Mouse (Mus musculus): ENCODE measurements around the gene Kri1. TPM values are rescaled to one million over a fixed set of nuclear protein-coding genes. Genes with fewer than 3 reads are reported as not detected.
"Not testable (repeated sequence)": the region's sequence is repeated elsewhere in the genome, so short reads cannot be mapped to it uniquely, and the experiment has no call there.

The Kri1 gene
- polyA plus RNA-seq, 1 experiment = 22.0 TPM

GRCm38 (mm10) chr9:21318792-21319191 is 31.0 kb upstream of the Kri1 start:
- DNase-seq (ENCODE audit: low read depth, low spot score) = no peak
- WGBS = 89% methylated on average over 6 of the region's 6 CpGs

GRCm38 (mm10) chr9:21316696-21317095 is 28.9 kb upstream of the Kri1 start:
- DNase-seq (ENCODE audit: low read depth, low spot score) = no peak
- WGBS = 63% methylated on average over 7 of the region's 7 CpGs

GRCm38 (mm10) chr9:21315421-21315820 is 27.7 kb upstream of the Kri1 start:
- no peak for DNase-seq (ENCODE audit: low read depth, low spot score)
- WGBS = 42% methylated on average over 5 of the region's 5 CpGs

GRCm38 (mm10) chr9:21314367-21315140 is 26.8 kb upstream of the Kri1 start:
- no peak for DNase-seq (ENCODE audit: low read depth, low spot score)
- 95% methylated on average over 9 of the region's 9 CpGs for WGBS

- peak; percentile 67 for DNase-seq (ENCODE audit: low read depth, low spot score)
- 8% methylated on average over 11 of the region's 11 CpGs for WGBS
Observed at GRCm38 (mm10) chr9:21313394-21313793, 25.6 kb upstream of the Kri1 start.

- no peak for DNase-seq (ENCODE audit: low read depth, low spot score)
- 12% methylated on average over 35 of the region's 35 CpGs for WGBS
Observed at GRCm38 (mm10) chr9:21312134-21312533, 24.4 kb upstream of the Kri1 start, which contains the start of gene Ap1m2. TSS of gene Ap1m2 (minus strand) at chr9:21312337.

GRCm38 (mm10) chr9:21311695-21312094 is 23.9 kb upstream of the Kri1 start:
- 13% methylated on average over 7 of the region's 7 CpGs for WGBS
- DNase-seq (ENCODE audit: low read depth, low spot score) = no peak

GRCm38 (mm10) chr9:21309150-21309741 is 21.5 kb upstream of the Kri1 start:
- 65% methylated on average over 15 of the region's 15 CpGs for WGBS
- no peak for DNase-seq (ENCODE audit: low read depth, low spot score)

- DNase-seq (ENCODE audit: low read depth, low spot score) = no peak
- 78% methylated on average over 7 of the region's 7 CpGs for WGBS
Observed at GRCm38 (mm10) chr9:21305065-21305464, 17.3 kb upstream of the Kri1 start.

GRCm38 (mm10) chr9:21299014-21299413 is 11.2 kb upstream of the Kri1 start:
- DNase-seq (ENCODE audit: low read depth, low spot score) = no peak
- 82% methylated on average over 10 of the region's 10 CpGs for WGBS

GRCm38 (mm10) chr9:21292271-21292670 is 4.5 kb upstream of the Kri1 start:
- DNase-seq (ENCODE audit: low read depth, low spot score) = no peak
- 85% methylated on average over 3 of the region's 3 CpGs for WGBS

GRCm38 (mm10) chr9:21291868-21292267 is 4.1 kb upstream of the Kri1 start:
- WGBS = 7% methylated on average over 7 of the region's 7 CpGs
- not testable (repeated sequence) for DNase-seq (ENCODE audit: low read depth, low spot score)

GRCm38 (mm10) chr9:21291022-21291787 is 3.4 kb upstream of the Kri1 start, which contains the start of gene Cdkn2d:
TSS of gene Cdkn2d (minus strand) at chr9:21291407.
- DNase-seq (ENCODE audit: low read depth, low spot score) = peak; percentile 100
- WGBS = under 1% methylated on average over 51 of the region's 51 CpGs

GRCm38 (mm10) chr9:21290589-21290988 is 2.8 kb upstream of the Kri1 start:
- 1% methylated on average over 20 of the region's 20 CpGs for WGBS

GRCm38 (mm10) chr9:21289337-21289671 is 1.5 kb upstream of the Kri1 start:
- DNase-seq (ENCODE audit: low read depth, low spot score) = no peak
- 74% methylated on average over 2 of the region's 2 CpGs for WGBS

More at GRCm38 (mm10) chr9:21290589-21290988, 2.8 kb upstream of the Kri1 start:
- no peak for DNase-seq (ENCODE audit: low read depth, low spot score)

- WGBS = 70% methylated on average over 13 of the region's 13 CpGs
- no peak for DNase-seq (ENCODE audit: low read depth, low spot score)
Observed at GRCm38 (mm10) chr9:21288404-21289336, 901 bp upstream of the Kri1 start.

GRCm38 (mm10) chr9:21286753-21287152 is 1.0 kb downstream of the Kri1 start:
- no peak for DNase-seq (ENCODE audit: low read depth, low spot score)
- 40% methylated on average over 3 of the region's 3 CpGs for WGBS

GRCm38 (mm10) chr9:21283994-21284393 is 3.8 kb downstream of the Kri1 start:
- WGBS = 53% methylated on average over 3 of the region's 3 CpGs
- DNase-seq (ENCODE audit: low read depth, low spot score) = no peak

GRCm38 (mm10) chr9:21283591-21283990 is 4.2 kb downstream of the Kri1 start:
- 91% methylated on average over 5 of the region's 5 CpGs for WGBS
- no peak for DNase-seq (ENCODE audit: low read depth, low spot score)
